Mouse (Mus musculus): ENCODE measurements at regions not wholly inside any gene's neighbourhood (a gene's known extent, or its start where the extent isn't known, plus 50 kb on each side); places are given as distances from the start of the nearest gene placed in this dataset.

DNA sequence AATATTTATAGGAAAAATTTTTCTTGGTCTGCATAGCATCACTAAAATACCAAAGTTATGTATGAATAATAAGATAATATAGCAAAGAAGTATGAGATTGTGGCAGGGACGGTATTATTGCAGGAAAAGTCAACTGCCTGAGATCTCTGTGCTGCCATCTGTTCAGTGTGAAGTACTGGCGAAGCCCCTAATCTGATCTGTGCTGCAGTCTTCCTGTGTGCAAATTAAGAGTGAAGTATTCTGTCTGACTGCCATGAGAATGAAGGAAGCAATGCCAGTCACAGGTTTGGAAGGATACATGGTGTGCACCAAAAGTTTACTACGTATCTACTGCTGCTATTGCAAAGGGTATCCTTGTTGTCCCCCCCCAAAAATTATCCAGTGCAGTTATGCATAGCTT lies 501.5 kb downstream of the Rab28 start:
- DNase-seq (ENCODE audit: low spot score in 2 of 2): no peak
- no peak for TF ChIP-seq CTCF (conservative IDR thresholded peaks at IDR 0.05)
- Histone ChIP-seq H3K27ac (no peak overlapping the region), H3K4me3 (no peak overlapping the region)

DNA sequence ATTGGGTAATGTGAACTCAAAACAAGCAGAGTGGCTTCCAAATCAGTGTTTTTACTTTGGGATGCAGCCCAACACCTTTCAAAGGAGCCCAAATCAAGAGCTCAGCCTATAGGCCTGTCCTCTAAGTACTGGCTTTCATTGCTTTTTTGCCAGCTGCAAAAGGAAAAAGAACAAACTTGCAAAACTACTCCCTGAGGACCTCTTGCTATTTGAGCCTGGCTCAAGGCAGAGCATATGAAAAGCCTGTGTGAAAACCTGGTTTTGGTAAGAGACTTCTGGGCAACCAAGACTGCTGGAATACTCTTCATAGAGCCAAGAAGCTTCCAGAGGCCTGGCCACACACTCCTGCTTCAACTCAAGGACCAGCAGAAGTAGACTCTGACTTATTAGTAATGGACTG lies 503.5 kb downstream of the Rab28 start:
- Histone ChIP-seq H3K27ac (no peak overlapping the region), H3K4me3 (no peak overlapping the region)
- no peak for DNase-seq (ENCODE audit: low spot score in 2 of 2)
- TF ChIP-seq CTCF (conservative IDR thresholded peaks at IDR 0.05): no peak

DNA sequence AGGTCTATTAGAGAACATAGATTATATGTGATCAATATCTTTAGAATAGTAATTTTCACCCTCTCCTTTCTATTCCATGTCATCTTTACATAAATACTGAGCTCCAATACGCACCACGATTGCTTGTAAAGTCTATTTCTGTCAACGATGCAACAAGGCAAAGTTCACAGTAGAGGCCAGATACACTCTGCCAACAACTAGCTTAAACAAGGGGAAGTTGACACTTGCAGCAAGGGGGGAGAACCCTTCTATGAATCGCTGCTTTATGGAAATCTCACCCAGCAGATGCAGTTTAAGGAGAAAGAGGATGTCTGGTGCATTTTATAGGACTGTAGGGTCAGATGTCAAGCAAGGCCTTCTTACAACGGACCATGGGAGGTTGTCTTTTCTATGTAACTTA lies 520.8 kb downstream of the Rab28 start:
- DNase-seq (ENCODE audit: low spot score in 2 of 2): no peak
- TF ChIP-seq CTCF (conservative IDR thresholded peaks at IDR 0.05): no peak
- Histone ChIP-seq H3K27ac (peak overlapping the region; percentile 18; the same call in 1 of the 2 replicates), H3K4me3 (no peak overlapping the region)

DNA sequence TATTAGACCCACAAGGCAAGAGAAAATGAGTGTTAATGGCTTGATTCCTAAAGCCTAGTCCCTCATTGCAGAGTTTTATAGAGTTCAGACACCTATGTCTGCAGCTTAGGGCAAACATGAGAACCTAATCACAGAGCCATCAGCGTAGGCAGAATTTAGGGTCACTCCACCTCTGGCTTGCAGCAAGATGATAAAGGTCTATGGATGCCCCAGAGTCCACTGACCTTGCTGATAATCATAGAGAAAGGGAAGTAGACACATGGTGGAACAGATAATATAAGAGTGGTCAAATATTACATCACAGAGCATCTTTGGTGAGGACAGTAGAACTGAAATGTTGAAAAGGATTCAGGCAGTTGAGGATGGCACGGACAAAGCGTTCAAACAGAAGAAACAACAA lies 530.7 kb downstream of the Rab28 start:
- Histone ChIP-seq H3K27ac (no peak overlapping the region), H3K4me3 (no peak overlapping the region)
- no peak for TF ChIP-seq CTCF (conservative IDR thresholded peaks at IDR 0.05)
- no peak for DNase-seq (ENCODE audit: low spot score in 2 of 2)

DNA sequence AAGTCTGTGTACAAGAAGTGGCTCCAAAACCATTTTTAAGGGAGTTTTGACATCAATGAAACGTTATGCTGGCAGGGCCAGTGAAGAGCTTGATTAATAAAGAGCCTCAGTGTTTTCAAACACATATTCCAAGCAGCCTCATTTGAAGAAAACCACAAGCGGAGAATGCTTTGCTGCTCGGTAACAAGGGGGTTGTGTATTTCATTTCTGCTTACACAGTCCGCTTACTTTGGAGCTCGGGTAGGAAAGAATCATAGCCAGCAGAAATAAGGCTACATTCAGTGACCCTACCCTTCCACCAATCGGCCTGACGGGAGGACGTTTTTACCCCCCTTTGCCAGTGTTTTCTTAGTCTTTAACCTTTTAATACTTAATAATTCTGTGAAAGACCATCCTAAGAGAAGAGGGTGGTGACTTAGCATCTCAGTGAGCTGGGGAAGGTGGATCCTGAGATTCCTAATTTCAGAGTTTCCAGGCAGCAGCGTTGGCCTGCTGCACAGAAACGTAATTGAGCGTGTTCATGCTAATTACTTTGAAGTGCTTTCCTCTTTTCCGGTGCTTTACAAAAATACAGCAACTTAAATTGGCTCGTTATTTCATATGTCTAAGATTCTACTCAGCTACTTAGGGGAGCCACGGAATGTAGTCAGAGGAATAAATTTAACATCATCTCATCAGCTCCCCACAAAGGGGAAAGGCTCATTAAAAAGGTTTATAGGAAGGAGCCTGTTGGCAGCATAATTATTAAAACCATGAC lies 541.9 kb downstream of the Rab28 start:
- DNase-seq (ENCODE audit: low spot score in 2 of 2): no peak
- H3K27ac ChIP-seq: no peak overlapping the region
- H3K4me3 ChIP-seq: no peak overlapping the region; the same call in 1 of the 2 replicates
- no peak for TF ChIP-seq CTCF (conservative IDR thresholded peaks at IDR 0.05)

DNA sequence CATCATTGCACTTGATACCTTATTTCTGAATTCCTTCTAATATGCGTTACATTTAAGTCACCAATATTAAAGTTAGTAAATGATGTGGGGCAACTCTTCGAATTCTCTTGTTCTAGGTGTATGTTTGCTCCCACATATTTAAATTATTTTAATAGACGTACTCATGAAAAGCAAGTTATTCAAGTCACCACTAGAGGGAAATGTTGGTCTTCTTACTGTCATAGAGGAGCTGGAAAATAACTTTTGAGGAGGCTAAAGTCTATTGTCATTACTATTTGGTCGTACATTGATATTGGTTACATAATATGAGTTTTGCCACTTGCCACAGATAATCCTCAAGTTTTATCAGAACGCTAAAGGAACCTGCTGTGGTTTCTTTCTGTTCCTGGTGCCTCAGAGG lies 582.9 kb downstream of the Rab28 start:
- TF ChIP-seq CTCF (conservative IDR thresholded peaks at IDR 0.05): peak; percentile 91
- Histone ChIP-seq H3K4me3 (no peak overlapping the region), H3K27ac (no peak overlapping the region)
- DNase-seq (ENCODE audit: low spot score in 2 of 2): peak; percentile 13 to 21

DNA sequence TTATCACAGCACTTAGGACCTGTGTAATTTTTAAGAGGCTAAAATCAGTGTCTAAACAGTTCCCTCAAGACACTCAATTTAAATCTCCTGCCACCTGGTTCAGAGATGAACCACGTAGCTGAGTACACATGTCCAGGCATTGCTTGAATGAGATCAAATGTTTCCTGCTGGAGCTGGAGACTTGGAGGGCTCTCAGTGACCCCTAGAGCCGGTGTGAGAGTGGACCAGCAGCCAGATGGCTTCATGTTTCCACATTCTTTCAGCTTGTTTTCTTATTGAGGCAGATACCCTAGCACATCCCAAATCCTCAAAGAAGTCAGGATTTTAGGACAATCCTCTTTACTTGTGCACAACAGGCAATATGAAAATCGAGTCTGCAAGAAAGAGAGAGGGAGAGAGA lies 590.3 kb downstream of the Rab28 start:
- TF ChIP-seq CTCF (conservative IDR thresholded peaks at IDR 0.05): no peak
- DNase-seq (ENCODE audit: low spot score in 2 of 2): no peak
- Histone ChIP-seq H3K27ac (no peak overlapping the region), H3K4me3 (no peak overlapping the region)

DNA sequence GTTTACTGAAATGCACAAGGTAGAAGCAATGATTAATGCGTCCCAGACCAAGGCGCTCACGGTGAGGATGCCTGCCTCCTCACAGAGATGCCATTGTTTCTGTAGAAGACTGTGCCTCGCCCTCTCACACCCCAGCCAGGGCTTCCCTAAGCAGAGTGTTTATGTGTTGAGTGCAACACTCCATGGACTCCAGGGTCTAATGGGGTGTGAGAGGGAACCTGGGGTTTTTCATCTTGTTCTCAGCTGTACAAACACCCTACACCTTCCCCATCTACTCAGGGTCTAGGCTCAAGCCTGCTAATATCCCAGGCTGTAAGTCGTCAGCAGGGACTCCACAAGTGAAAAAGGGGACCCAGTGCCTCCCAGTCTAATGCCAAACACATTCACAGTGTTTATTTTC lies 620.2 kb downstream of the Rab28 start:
- no peak overlapping the region for H3K4me3 ChIP-seq
- no peak for DNase-seq (ENCODE audit: low spot score in 2 of 2)
- TF ChIP-seq CTCF (conservative IDR thresholded peaks at IDR 0.05): no peak

DNA sequence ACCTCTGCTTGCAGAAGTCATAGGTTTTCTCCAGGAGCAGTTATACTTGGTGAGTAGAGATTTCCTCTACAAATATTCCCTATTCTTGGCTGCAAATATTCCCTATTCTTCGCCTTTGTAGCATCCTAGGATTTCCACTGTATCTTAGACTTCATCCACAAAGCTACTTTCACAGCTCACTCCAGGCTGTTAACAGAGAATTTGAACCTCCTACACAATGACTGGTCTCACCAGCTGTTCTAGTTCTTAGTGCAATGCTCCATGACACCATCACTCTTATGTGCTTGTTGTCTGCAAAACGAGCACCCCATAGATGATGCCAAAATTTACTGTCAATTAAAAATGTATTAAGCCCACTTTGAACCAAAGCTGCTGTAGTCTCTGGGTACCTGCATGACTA lies 631.5 kb downstream of the Rab28 start:
- TF ChIP-seq CTCF (conservative IDR thresholded peaks at IDR 0.05): no peak
- peak; percentile 34 to 44 for DNase-seq (ENCODE audit: low spot score in 2 of 2)
- no peak overlapping the region for H3K4me3 ChIP-seq
- 0 out of 2 replicates have a peak overlapping the region, but pooled peaks have one; percentile 28 for H3K27ac ChIP-seq

More for the DNA sequence above, 620.2 kb downstream of the Rab28 start:
- H3K27ac ChIP-seq: no peak overlapping the region

DNA sequence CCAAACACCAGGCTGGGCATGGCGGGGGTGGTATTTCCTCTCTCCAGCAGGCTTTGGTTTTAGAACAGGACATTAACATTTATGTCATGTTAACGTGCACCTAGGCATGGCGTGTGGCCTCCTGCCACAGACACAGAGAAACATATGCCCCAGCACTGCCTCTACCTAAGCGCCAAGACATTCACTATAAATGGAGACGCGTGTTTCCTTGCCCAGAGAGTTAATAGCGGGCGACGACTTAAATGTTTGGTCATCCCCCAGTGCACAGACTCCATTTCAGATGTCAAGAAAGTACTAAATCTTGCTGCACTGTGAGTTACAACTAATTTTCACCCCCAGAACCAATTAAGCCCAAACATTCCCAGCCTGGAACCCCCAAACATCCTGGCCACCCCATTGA lies 646.3 kb downstream of the Rab28 start:
- no peak overlapping the region for H3K27ac ChIP-seq
- DNase-seq (ENCODE audit: low spot score in 2 of 2): no peak
- no peak overlapping the region for H3K4me3 ChIP-seq
- no peak for TF ChIP-seq CTCF (conservative IDR thresholded peaks at IDR 0.05)

DNA sequence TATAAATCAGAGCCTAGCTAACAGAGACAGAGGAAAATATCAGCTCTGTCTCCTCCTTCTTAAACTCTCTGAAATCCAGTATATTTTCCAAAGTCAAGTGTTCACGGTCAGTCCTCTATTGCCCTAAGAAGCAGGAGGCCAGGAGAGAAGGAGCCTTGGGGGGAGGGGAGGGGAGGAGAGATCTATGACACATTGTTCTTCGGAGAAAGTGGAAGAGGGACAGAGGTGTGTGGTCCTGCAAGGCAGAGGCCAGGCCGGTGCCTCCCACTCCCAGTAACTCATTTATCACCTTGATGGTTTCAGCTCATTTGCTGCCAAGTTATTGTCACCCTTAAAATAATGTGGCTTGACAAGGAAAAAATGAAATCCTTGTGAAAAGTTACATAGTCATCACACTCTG lies 646.7 kb downstream of the Rab28 start:
- no peak overlapping the region for H3K27ac ChIP-seq
- TF ChIP-seq CTCF (conservative IDR thresholded peaks at IDR 0.05): no peak

DNA sequence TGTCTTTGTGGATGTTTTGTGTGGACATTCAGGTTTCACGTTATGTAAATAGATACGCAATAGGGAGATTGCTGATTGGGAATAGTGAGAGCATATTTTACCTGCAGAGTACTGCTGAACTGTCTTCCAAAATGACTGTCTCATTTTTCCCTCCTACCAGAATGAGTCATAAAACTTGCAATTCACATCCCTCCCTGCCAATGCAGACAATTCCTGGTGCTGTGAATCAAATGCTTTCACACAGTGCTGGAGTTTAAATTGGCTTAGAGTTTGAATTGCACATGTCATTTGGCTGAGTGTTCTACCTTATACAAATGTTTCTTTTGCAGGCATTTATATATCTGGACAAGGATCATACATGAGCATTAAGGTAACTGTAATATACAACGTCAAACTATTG lies 649.9 kb downstream of the Rab28 start:
- no peak for TF ChIP-seq CTCF (conservative IDR thresholded peaks at IDR 0.05)

More for the DNA sequence above, 646.7 kb downstream of the Rab28 start:
- H3K4me3 ChIP-seq: no peak overlapping the region
- no peak for DNase-seq (ENCODE audit: low spot score in 2 of 2)

DNA sequence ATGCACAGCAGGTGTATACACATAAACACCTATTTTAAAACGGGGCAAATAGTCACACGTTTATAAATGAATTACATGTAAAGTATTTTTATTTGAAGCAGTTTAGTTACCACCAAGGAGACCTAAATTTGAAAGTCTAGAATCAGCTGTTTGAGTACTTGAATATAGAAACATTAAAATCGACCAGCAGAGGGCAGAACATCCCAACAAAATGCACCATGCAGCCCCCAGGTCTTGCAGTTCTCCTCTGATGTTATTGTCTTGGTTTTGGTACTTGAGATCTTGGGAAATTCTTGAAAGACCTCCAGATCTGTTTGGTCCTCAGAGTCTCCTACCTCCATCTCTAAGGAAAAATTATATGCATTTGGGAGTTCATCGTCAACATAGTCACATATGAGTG lies 656.0 kb downstream of the Rab28 start:
- peak in 1 of 2 experiments; percentile 57 for DNase-seq (ENCODE audit: low spot score in 2 of 2)
- H3K4me3 ChIP-seq: no peak overlapping the region
- H3K27ac ChIP-seq: no peak overlapping the region
- TF ChIP-seq CTCF (conservative IDR thresholded peaks at IDR 0.05): peak; percentile 79

More for the DNA sequence above, 649.9 kb downstream of the Rab28 start:
- Histone ChIP-seq H3K4me3 (no peak overlapping the region), H3K27ac (no peak overlapping the region)
- no peak for DNase-seq (ENCODE audit: low spot score in 2 of 2)

DNA sequence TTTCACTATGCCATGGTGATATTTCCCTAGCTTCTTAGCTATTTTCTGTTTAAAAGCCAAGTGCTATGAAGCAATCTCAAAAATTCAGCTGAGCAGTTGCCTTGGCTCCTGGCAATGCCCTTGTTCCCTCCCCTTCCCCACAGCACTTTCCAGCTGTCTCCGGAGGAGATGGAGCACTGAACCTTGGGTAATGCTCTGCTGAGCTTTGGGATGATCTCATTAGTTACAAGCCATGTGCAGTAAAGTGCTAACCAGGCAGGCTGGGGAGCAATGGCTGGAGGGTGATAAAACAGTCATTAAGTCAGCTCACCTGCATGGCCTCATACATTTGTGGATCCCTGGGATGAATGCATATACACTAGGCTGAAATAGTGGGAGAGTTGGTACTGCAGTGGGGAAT lies 659.4 kb downstream of the Rab28 start:
- Histone ChIP-seq H3K4me3 (no peak overlapping the region), H3K27ac (no peak overlapping the region)
- DNase-seq (ENCODE audit: low spot score in 2 of 2): no peak
- no peak for TF ChIP-seq CTCF (conservative IDR thresholded peaks at IDR 0.05)
